Mouse (Mus musculus): ENCODE measurements at regions not wholly inside any gene's neighbourhood (a gene's known extent, or its start where the extent isn't known, plus 50 kb on each side); places are given as distances from the start of the nearest gene placed in this dataset.

DNA sequence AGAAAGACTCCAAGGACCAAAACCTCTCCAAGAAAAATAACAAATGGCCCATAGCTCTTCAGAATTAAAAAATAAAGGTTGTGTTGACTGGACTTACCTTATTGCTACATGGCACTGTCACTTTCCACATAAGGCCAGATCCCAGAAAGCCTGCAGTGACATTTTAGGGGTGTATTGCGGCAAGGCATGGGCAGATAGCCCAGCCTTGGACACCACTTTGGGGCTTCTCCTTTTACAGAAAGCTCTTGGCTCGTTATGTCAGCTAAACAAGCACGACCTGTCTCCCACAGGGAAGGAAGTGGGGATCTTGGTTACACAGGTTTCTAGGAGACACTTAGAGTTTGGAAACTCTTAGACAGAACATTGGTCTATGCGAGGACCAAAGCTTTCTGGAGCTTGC, 241.3 kb upstream of the Stt3b start:
- TF ChIP-seq CTCF (IDR thresholded peaks at IDR 0.05; ENCODE audit: low read depth) (no peak), EP300 (optimal IDR thresholded peaks at IDR 0.05) (no peak)

All from stomach, postnatal 0 days (tissue).